Mouse (Mus musculus) v-Abl transformed pro-B cells (cell line): ENCODE results near the gene Schip1.

ENCODE experiments used
- in situ Hi-C, 2 experiments: fragments of 400-800 bp; cut with MboI; formaldehyde crosslinking; loops; one replicate each; pipeline ENCODE4 v1.15.1; 2025; ENCODE audit not compliant: unreplicated experiment in 2 of 2

The Schip1 gene

DNA sequence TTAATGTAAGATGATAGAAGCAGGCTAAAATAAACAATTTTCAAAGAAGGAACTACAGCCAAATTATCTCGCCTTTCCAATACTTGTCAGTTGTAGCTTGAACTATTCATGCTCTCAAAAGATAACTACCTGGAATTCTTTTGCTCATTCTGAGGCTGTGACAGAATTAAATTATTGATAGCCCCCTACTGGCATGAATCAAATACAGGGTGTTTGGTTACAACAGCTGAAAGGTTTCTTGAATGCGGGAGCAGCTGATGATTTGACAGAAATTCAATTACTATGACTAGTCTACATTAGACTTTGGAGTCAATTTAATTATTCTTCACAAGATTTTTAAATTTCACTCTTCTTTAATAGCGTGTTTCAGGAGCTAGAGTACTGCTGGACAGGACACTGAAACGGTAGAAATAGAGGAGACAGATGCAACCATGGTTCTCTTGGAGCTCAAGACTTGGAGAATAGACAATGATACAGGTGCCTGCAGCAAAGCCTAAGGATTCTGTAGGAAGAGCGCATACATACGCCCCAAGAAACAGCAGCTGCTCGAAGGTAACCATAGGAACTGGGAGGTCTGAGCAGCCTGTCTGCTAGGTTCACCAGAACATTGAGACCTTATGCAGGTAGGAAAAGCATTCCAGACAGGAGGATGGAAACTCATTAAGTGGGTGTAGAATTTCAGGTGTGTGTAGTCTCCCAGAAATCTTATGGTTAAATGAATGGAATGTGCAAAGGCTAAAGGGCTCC, 313.0 kb downstream of the Schip1 start:
- in situ Hi-C loops, result no loop called here

DNA sequence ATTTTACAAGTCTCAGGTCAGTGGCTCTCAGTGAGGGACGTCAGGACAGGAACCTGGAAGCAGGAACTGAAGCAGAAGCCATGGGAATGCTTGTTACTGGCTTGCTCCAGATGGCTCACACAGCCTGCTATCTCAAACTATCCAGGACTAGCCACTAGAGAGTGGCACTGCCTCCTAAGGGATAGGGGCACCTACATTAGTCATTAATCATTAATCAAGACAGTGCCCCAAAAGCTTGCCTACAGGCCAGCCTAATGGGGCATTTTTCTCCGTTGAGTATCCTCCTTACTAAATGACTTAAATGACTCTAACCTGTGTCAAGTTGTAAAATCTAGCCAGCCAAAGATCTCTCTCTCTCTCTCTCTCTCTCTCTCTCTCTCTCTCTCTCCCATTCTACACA, 314.2 kb downstream of the Schip1 start:
- in situ Hi-C loops, result no loop called here

DNA sequence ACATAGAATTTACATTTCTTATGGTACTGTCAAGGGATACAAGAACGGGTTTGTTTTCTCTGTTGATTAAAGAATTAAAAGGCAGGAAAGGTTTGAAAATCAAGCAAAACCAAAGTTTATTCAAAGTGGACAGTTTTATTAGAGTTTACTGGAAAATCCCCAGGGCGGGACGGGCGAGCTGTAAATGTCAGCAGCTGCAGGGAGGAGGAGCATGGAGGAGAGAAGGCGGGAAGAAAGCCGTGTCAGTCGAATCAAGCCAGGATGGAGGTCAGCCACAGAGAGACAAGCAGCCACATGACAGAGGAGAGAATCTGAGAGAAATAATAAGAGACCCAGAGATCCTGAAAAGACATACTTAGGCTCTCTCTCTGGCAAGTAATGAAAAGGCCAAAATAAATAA, 314.6 kb downstream of the Schip1 start:
- in situ Hi-C loops, result no loop called here

DNA sequence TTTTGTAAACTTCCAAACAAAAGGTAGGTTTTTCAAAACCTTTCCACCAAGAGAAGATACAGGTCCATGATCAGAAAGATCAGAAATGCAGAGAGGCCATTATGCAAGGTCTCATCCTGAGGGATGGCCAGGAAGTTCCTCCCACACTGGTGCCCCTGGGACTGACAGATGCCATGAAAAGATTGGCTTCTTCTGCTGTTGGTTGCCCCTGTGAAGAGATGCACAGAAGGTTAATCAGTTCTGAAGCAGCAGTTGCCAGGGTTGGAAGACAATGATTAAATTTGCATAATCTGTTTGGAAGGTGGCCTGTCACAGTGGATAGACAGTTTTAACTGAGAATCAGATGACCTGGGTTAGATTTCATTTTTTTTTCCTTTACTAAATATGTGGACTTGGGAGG, 319.1 kb downstream of the Schip1 start:
- in situ Hi-C loops, result no loop called here

DNA sequence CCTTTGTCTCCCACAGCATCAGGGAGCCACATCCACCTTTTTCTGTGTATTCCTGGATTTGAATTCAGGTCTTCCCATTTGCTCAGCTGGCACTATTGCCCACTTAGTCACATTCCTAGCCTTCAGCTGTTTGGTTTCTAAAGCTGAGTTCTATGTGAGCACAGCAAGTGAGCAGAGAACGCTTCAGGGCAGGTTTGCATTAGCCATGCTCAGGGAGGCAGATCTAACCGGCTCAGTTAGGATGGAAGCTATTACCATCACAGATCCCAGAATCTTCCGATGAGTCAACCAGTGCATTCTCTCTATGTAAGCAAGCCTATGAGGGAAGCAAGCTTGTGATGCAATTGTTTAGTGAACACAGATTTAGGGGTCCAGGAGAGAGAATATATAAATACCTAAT, 320.9 kb downstream of the Schip1 start:
- in situ Hi-C loops, result no loop called here

DNA sequence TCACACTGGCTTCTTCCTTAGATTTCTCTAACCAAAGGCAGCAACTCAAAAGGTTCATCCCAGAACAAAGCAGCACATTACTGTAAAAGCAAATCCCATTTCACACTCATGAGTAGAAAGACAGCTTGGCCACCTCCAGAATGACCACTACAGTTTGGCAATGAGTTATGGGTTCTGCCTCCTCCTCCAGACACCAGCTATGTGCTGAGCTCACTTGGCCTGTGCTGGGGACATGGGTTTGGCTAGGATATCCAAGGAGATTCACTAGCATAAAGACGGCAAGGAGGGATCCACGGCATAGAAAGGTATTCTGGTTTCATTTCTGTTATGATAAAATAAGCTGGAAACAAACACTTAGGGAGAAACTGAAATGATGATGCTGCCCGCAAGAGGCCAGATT, 323.4 kb downstream of the Schip1 start:
- in situ Hi-C loops, result no loop called here

DNA sequence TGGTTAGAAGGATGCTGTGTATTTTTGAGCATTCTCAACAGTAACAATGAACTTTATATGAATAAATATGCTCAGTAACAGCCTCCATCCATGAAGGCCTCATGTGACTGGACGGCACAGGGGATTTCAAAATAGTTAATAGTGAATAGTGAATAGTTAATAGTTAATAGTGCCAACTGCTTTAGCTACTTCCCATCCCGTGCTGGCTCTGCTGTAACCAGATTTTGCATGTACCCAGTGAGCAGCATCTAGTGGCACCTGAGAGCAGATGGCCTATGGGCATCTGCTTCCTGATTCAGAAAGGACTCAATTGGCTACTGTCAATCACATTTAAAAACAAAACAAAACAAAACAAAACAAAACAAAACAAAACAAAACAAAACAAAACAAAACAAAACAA, 329.0 kb downstream of the Schip1 start:
- in situ Hi-C loops, result no loop called here

DNA sequence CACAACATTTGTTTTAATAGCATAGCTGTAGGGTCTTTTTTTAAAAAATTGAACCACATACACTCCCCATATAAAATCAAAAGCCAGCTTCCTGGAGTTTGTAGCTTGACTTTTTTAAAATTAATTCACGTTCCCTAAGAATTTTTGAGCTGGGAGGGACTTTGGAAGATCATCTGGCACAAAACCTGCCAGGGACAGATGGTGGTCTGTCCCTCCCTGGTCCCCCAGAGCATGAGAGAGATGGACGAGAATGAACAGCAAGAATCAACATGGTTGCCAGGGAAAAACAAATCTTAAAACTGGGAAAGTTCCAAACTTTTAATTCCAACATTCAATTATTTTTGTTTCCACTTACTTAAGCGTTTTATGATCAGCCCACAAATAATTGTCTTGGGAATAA, 334.1 kb downstream of the Schip1 start:
- in situ Hi-C loops, result no loop called here

DNA sequence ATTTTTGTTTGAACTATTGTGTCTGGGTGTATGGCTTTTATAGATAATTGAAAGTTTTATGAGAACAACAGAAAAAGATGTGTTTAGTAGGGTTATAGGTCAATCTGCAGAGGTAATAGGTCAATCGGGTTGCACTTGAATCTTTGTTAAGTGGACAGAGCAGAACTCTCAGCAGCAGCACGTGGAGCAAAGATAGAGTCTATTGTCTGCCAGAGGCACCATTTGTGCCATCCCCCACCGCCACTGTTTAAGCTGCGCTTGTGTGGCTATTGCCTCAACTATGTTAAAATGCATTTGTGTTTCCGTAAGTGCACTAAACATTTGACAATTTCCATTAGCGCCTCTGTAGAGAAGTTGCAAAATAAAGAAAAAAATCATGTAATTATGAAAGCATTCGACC, 335.5 kb downstream of the Schip1 start:
- in situ Hi-C loops, result no loop called here

DNA sequence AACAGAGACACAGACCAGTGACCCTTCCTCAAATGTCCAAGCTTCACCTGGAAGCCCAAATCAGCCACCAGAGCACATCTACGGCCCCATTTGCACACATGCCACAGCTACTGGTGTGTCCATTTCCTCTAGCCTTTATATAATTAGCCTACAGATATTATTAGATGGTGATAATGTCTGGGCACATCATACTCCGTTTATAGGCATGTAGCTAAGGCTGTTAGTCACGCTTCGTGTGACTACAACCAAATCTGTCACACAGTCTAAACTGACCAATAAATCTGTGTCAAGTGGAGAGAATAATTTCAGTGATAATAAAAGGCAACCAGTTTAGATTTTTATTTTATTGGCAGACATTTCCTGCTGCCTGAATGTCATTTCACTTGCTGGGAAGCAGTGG, 338.7 kb downstream of the Schip1 start:
- in situ Hi-C loops, result no loop called here

DNA sequence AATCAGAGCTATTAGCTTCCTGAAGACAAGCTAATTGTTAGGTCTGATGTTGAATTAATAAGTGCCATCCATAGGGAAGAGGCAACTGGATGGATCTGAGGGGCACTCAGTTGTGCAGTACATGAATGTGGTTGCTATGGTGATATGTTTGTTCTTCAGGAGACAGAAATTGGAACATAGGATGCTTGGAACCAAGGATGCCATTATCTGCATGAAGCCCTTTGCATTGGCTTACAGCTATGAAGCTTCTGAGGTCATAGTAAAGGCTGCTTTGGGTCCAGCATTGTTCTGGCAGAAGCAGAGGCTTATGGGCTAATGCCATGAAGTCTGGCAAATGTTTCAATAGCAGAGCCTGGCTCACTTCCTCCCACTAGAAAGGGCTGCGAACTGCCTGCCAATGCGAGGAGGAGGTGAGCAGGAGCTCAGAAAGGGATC, 339.2 kb downstream of the Schip1 start:
- in situ Hi-C loops, result no loop called here

DNA sequence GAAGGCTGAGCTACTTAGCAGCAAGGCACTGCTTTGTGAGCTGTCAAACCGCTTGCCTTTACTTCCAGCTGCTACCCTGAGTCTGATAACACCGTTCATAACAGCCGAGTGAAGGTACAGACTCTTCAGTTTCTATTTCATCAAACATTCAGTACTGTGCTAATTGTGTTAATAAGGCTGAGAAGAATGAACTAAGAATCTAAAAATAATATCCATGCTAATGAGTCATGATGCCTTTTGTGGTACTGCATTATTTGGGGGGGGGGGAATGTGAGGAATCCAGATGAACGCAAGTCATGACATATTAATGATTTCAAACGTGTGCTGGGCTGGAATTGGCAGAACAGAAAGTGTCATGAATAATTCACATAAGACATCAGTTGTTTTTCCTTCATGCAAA, 341.1 kb downstream of the Schip1 start:
- in situ Hi-C loops, result no loop called here

DNA sequence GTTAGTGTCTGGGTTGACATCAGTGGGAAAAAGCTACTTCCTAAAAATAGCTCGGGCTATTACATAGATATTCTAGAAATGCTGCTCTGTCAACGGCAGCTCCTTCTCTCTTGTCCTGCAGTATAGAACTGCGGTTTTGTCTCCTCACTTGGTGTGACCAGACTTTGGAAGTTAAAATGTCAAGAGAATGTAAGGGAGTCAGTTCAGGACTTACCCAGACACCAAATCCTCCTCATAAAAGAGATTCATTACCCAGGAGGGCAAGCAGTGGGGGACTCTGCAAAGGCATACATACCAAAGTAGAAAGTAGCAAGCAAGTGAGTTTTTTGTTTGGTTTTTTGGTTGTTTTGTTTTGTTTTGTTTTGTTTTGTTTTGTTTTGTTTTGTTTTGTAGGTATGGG, 347.7 kb downstream of the Schip1 start:
- in situ Hi-C loops, result no loop called here

DNA sequence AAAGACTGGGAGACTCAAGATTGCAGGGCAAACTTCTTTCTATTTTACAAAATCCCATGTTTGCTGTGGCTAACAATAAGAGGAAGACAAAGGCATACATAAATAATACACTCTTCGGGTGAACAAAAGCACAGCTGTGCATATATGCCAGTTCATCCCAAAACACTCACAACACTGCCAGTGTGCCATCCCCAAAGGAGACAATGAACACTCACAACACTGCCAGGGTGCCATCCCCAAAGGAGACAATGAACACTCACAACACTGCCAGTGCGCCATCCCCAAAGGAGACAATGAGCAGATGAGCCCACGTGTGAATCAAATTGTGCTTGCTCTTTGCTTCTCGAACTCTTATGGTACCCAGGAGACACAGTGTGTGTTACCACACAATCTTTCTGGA, 355.2 kb downstream of the Schip1 start:
- in situ Hi-C loops, result no loop called here

DNA sequence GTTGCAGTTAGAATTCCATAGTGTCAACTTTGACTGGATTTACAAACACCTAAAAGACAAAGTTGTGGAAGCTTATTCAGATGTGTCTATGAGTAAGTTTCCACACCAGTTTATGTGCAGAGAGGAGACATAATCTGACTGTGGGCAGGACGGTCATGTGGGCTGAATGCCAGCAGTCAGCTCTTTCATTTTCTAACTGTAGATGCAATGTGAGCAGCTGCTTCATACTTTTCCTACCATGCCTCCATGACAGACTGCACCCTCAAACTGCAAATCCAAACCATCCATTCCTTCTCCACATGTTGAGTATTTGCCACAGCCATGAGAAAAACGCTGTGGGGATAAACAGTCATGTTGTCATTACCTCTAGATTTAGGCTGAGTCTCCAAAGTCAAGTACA, 356.3 kb downstream of the Schip1 start:
- in situ Hi-C loops, result no loop called here

DNA sequence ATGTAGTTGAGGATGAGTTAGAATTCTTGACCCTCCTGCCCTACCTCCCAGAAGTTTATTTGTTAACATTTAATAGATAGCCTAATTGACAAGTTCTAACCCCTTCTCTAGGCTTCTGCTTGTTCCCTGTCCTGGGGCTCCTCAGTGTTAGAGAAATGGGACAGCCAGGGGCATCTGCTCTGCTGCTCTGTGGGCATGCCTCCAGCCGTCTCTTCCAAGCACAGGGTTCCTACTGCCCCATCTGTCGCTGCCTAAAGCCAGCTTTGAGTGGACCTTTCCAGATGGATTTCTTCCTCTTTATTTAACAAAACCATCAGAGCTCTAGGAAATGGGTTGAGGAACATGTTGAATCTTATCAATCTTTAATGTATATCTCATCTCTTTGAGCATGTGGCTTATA, 357.2 kb downstream of the Schip1 start:
- in situ Hi-C loops, result no loop called here

DNA sequence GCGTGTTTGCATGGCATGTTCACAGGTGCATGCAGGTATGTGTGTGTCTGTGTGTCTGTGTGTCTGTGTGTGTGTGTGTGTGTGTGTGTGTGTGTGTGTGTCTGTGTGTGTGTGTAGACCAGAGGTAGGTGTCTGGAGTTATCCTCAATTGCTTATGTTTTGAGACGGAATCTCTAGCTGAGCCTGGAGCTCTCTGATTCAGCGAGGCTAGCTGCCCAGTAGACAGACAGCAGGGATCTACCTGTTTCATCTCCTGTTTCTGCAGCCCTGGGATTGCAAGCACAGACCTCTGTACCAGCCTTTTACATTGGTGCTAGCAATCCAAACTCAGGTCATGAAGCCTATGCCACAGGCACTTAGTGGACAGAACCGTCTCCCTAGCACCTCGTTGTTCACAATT, 363.5 kb downstream of the Schip1 start:
- in situ Hi-C loops, result no loop called here

DNA sequence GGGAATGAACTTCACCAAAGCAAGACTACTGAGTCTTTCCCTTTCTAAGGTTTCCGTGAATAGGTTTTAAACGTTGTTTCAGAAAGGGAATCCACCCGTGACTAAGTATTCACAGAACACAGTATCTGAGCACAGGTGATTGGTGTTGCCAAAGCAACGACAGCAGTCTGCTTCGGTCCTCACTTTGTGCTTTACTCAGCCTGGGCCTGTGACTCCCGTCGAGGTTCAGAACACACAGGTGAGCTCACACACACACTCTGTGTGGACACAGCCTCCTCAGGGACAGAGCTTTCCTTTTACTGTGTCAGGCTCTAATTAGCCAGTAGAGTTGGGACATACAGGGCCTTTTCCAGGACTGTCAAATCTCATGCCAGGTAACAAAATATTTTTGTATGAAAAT, 369.8 kb downstream of the Schip1 start:
- in situ Hi-C loops, result no loop called here

DNA sequence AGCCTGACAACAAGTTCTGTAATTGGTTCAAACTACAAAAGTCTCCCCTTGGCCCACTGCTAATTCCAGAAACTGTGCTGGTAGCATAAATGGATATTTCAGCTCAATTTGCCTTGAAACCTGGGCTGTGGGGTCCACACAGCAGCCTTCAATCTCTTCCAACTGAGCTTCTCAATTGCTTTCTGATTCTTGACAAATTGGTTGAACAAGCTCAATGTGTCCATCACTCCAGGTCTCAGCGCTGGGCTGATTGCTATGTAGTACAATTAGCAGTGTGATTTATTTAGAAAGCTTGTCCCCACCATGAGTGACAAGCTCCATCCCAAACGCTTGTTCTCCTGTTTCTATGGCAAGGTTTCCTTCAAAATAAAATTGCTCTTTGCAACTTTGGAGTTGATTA, 370.3 kb downstream of the Schip1 start:
- in situ Hi-C loops, result no loop called here

DNA sequence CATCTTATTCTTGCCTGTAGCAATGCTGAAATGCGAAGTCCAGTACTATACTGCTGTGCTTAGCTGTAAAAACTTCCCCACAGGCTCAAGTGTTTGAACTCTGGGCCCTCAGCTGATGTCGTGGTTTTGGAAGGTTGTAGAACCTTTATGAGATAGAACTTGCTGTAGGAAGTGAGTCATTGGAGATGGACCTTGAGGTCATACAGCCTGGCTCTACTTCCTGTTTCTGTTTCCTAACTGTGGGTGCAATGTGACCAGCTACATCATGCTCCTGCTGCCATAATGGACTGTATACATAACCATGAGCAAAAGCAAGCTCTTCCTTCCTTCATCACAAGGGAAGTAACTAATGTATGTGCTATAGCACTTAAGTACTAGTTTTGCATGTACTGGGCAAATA, 383.9 kb downstream of the Schip1 start:
- in situ Hi-C loops, result no loop called here

DNA sequence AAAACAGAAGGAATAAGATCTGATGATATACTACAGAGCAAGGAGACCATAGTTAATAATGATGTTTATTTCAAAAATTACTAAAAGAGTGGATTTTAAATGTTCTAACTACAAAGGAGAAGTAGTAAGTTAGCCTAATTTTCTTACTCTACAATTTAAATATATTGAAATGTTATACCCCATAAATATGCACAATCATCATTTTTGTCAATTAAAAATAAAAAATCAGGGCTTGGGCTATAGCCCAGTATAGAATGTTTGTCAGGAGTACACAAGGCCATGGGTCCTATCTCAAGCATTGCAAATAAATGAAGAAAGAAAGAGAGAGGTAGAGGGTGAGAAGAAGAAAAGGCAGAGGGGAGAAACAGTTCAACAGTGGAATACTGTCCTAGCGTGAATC, 387.0 kb downstream of the Schip1 start:
- in situ Hi-C loops, result no loop called here

DNA sequence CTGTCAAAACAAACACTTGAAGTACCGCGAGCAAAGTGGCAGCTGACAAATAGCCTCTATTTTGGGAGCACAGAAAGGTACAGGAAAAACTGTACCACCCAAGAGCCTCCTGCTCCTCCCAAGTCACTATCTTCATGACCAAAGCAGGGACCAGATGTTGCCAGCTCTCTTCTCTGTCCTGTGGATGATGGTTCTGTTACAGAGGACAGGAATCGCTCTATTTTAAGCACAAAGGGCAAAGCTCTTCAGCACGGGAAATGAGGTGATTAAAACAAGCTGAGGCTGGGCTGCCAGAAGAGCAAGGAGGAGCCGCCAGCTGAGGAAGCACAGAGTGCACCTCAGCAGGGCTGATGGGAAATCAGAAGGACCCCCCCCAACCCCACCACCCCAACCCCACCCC, 388.7 kb downstream of the Schip1 start:
- in situ Hi-C loops, result no loop called here
